Comparison of ENCODE assay signal across 8 mouse cellular contexts in the genomic region with DNA sequence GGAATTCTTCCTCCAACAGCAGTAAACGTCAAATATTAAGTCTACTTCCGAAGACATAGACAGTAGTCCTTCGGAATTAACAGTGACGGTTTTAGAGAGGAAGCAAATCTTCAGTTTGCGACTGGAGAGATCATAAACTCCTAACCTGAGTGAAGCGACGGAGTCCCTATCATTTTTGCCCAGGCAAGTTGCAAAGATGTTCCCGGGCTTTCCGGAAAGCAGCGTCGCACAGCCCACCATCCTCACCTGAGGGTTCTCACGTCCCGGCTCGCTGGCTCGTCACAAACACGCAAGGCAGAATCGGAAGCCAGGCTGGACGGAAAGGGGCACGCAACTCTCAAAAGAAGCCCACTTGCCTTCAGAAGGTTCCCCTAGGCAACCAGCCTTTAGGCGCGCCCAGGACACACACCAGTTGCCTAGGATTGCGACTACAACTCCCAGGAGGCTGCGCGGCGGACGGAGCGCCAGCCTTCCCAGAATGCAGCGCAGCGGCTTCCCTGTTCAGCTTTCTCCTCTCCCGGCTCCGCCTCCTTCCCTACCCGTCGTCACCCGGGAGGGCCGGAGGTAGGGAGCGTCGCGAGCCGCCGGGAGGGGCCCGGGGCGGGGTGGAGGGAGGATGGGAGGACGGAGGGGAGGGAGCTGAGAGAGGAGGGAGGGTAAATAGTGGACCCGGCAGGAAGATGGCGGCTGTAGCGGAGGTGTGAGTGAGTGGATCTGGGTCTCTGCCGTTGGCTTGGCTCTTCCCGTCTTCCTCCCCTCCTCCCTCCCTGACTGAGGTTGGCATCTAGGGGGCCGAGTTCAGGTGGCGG. TPM values are rescaled to one million over a fixed set of nuclear protein-coding genes. Genes with fewer than 3 reads are reported as not detected.
DNase-seq lines count a peak whose midpoint lies in the region; ATAC-seq and TF ChIP-seq lines count a peak whose summit lies in the region.

A gene (minus strand): TSS at position 499 of the 809 bp plus-strand sequence.
A gene (plus strand): TSS at position 538 of the 809 bp plus-strand sequence.

- WGBS in heart, embryonic 12.5 days = under 1% methylated on average over 50 of the region's 50 CpGs
- under 1% methylated on average over 41 of the region's 50 CpGs for WGBS in kidney, postnatal 0 days
- WGBS in liver, embryonic 11.5 days = under 1% methylated on average over 47 of the region's 50 CpGs
- under 1% methylated on average over 47 of the region's 50 CpGs for WGBS in stomach, embryonic 14.5 days

- no peaks in the 10 kb centered on the region for H3K27me3 ChIP-seq in heart, embryonic 12.5 days (replicated peaks)
- H3K27me3 ChIP-seq in kidney, postnatal 0 days (ENCODE audit: insufficient read depth, low read length) = no peaks in the 10 kb centered on the region
- H3K27me3 ChIP-seq in liver, embryonic 11.5 days (replicated peaks; ENCODE audit: control insufficient read depth, insufficient read depth, low read length) = no peaks in the 10 kb centered on the region
- H3K27me3 ChIP-seq in stomach, embryonic 14.5 days (ENCODE audit: control insufficient read depth, insufficient read depth, low read length) = no peaks in the 10 kb centered on the region

- DNase-seq in CD4-positive helper T cell, adult 2 months (ENCODE audit: low read depth, low spot score) = peak; percentile 99
- peak; percentile 95 for DNase-seq in brain, embryonic 18.5 days (ENCODE audit: low read depth, low spot score)
- DNase-seq in kidney, postnatal 0 days (ENCODE audit: low spot score) = peak; percentile 99
- peak; percentile 97 for DNase-seq in liver, embryonic 11.5 days (ENCODE audit: low spot score)
- DNase-seq in naive thymus-derived CD4-positive, alpha-beta T cell, adult 2 months (ENCODE audit: low read depth) = peak; percentile 96

- H3K27ac ChIP-seq in heart, embryonic 12.5 days (ENCODE audit: poor library complexity, severe bottlenecking) = peak within 1 kb of the TSS; percentile 93
- H3K27ac ChIP-seq in kidney, postnatal 0 days = peak within 1 kb of the TSS; percentile 93
- H3K27ac ChIP-seq in liver, embryonic 11.5 days (ENCODE audit: low read depth, low read length) = peak within 1 kb of the TSS; percentile 86
- peak within 1 kb of the TSS; percentile 83 for H3K27ac ChIP-seq in stomach, embryonic 14.5 days (ENCODE audit: low read length)

- peak within 1 kb of the TSS; percentile 94 for H3K9ac ChIP-seq in heart, embryonic 12.5 days
- peak within 1 kb of the TSS; percentile 94 for H3K9ac ChIP-seq in kidney, postnatal 0 days (ENCODE audit: low read depth, low read length)
- peak within 1 kb of the TSS; percentile 97 for H3K9ac ChIP-seq in liver, embryonic 11.5 days (ENCODE audit: low read depth, low read length)
- peak within 1 kb of the TSS; percentile 83 for H3K9ac ChIP-seq in stomach, embryonic 14.5 days (replicated peaks; ENCODE audit: low read depth, low read length)

- H3K4me1 ChIP-seq in heart, embryonic 12.5 days (replicated peaks) = peaks cover 12% of the 10 kb centered on the region
- H3K4me1 ChIP-seq in kidney, postnatal 0 days (replicated peaks; ENCODE audit: insufficient read depth, low read length) = no peaks in the 10 kb centered on the region; the same call in 1 of the 2 replicates
- H3K4me1 ChIP-seq in liver, embryonic 11.5 days (replicated peaks; ENCODE audit: control insufficient read depth, insufficient read depth, low read length) = peaks cover 6% of the 10 kb centered on the region; the same call in 1 of the 2 replicates
- H3K4me1 ChIP-seq in stomach, embryonic 14.5 days (ENCODE audit: control insufficient read depth, insufficient read depth, low read length) = peaks cover 2% of the 10 kb centered on the region; the same call in 1 of the 2 replicates

- peak; percentile 97 for ATAC-seq in erythroid progenitor cell, adult 5-6 weeks (replicated peaks; ENCODE audit: low FRiP score, poor library complexity, severe bottlenecking)
- ATAC-seq in heart, embryonic 12.5 days (ENCODE audit: insufficient number of reproducible peaks, low FRiP score) = peak; percentile 99
- ATAC-seq in kidney, postnatal 0 days (replicated peaks; ENCODE audit: low FRiP score, low read depth) = peak; percentile 99
- ATAC-seq in liver, embryonic 11.5 days (replicated peaks; ENCODE audit: low FRiP score) = peak; percentile 99
- peak; percentile 98 for ATAC-seq in stomach, embryonic 14.5 days (ENCODE audit: insufficient number of reproducible peaks, insufficient read depth, low FRiP score, low read depth)

- no peaks in the 10 kb centered on the region for H3K36me3 ChIP-seq in heart, embryonic 12.5 days
- no peaks in the 10 kb centered on the region for H3K36me3 ChIP-seq in kidney, postnatal 0 days (ENCODE audit: insufficient read depth, low read length)
- no peaks in the 10 kb centered on the region for H3K36me3 ChIP-seq in liver, embryonic 11.5 days (ENCODE audit: control insufficient read depth, insufficient read depth, low read length)
- H3K36me3 ChIP-seq in stomach, embryonic 14.5 days (ENCODE audit: control insufficient read depth, insufficient read depth, low read length) = no peaks in the 10 kb centered on the region

- TF ChIP-seq CTCF in kidney, postnatal 0 days (IDR thresholded peaks at IDR 0.05; ENCODE audit: low read depth) = no peak

- H3K4me3 ChIP-seq in heart, embryonic 12.5 days = peak within 1 kb of the TSS; percentile 91
- peak within 1 kb of the TSS; percentile 86 for H3K4me3 ChIP-seq in kidney, postnatal 0 days (replicated peaks; ENCODE audit: low read depth, low read length)
- peak within 1 kb of the TSS; percentile 95 for H3K4me3 ChIP-seq in liver, embryonic 11.5 days (ENCODE audit: low read depth, low read length)
- H3K4me3 ChIP-seq in stomach, embryonic 14.5 days (ENCODE audit: low read depth, low read length) = peak within 1 kb of the TSS; percentile 96

- no peaks in the 10 kb centered on the region for H3K9me3 ChIP-seq in heart, embryonic 12.5 days (replicated peaks)
- H3K9me3 ChIP-seq in kidney, postnatal 0 days (replicated peaks; ENCODE audit: low read length) = no peaks in the 10 kb centered on the region
- no peaks in the 10 kb centered on the region for H3K9me3 ChIP-seq in liver, embryonic 11.5 days (ENCODE audit: control insufficient read depth, low read length)
- no peaks in the 10 kb centered on the region for H3K9me3 ChIP-seq in stomach, embryonic 14.5 days (ENCODE audit: control insufficient read depth, low read depth, low read length)

- peak within 1 kb of the TSS; percentile 75 for H3K4me2 ChIP-seq in heart, embryonic 12.5 days
- H3K4me2 ChIP-seq in kidney, postnatal 0 days (ENCODE audit: low read length) = peak within 1 kb of the TSS; percentile 68
- H3K4me2 ChIP-seq in liver, embryonic 11.5 days = peak within 1 kb of the TSS; percentile 67
- H3K4me2 ChIP-seq in stomach, embryonic 14.5 days (replicated peaks; ENCODE audit: low read depth, low read length) = peak within 1 kb of the TSS; percentile 79

RNA-seq across cellular contexts. Expression of the first gene that starts in this region (rescaled TPM):
- total RNA-seq in erythroid progenitor cell, adult 5-6 weeks (2015; ENCODE audit: low replicate concordance) = 7.2 and 18.0 TPM in 2 replicates
- 13.9 and 16.3 TPM in 2 replicates for total RNA-seq in erythroid progenitor cell, adult 5-6 weeks (2017; ENCODE audit: low replicate concordance)
- 8.6 TPM in 2 replicates for polyA plus RNA-seq in heart, embryonic 12.5 days (2016; fragmentation: Nextera tagmentation; extraction: Ambion mirVana)
- polyA plus RNA-seq in kidney, postnatal 0 days (2015; fragmentation: Nextera tagmentation; extraction: Ambion mirVana) = 4.1 and 5.2 TPM in 2 replicates
- 8.2 and 8.8 TPM in 2 replicates for polyA plus RNA-seq in liver, embryonic 11.5 days (2014; fragmentation: Nextera tagmentation; extraction: Ambion mirVana)
- 11.5 and 13.6 TPM in 2 replicates for polyA plus RNA-seq in stomach, embryonic 14.5 days (2014; fragmentation: Nextera tagmentation; extraction: Ambion mirVana)

RNA-seq across cellular contexts. Expression of the second gene that starts in this region (rescaled TPM):
- 61.6 and 63.7 TPM in 2 replicates for total RNA-seq in erythroid progenitor cell, adult 5-6 weeks (2015; ENCODE audit: low replicate concordance)
- total RNA-seq in erythroid progenitor cell, adult 5-6 weeks (2017; ENCODE audit: low replicate concordance) = 72.0 and 72.3 TPM in 2 replicates
- 9.0 and 9.7 TPM in 2 replicates for polyA plus RNA-seq in heart, embryonic 12.5 days (2016; fragmentation: Nextera tagmentation; extraction: Ambion mirVana)
- 6.5 and 6.7 TPM in 2 replicates for polyA plus RNA-seq in kidney, postnatal 0 days (2015; fragmentation: Nextera tagmentation; extraction: Ambion mirVana)
- 8.1 and 9.0 TPM in 2 replicates for polyA plus RNA-seq in liver, embryonic 11.5 days (2014; fragmentation: Nextera tagmentation; extraction: Ambion mirVana)
- polyA plus RNA-seq in stomach, embryonic 14.5 days (2014; fragmentation: Nextera tagmentation; extraction: Ambion mirVana) = 19.6 and 22.3 TPM in 2 replicates

Comparison
In these comparisons a context has a peak if more than half of its experiments do, and no peak if none do; other contexts are left out.
1. Peak in every context shown above with its lines: DNase-seq, ATAC-seq, H3K4me3 ChIP-seq and H3K27ac ChIP-seq.